Mouse (Mus musculus): ENCODE measurements around the gene Magi1. TPM values are rescaled to one million over a fixed set of nuclear protein-coding genes. Genes with fewer than 3 reads are reported as not detected.
A peak's percentile ranks its signal among the peaks of the same experiment; 100 is the strongest.

Magi1 gene
- total and polyA plus RNA-seq, 3 experiments: 4.1 to 16.5 (median 14.0) TPM

DNA sequence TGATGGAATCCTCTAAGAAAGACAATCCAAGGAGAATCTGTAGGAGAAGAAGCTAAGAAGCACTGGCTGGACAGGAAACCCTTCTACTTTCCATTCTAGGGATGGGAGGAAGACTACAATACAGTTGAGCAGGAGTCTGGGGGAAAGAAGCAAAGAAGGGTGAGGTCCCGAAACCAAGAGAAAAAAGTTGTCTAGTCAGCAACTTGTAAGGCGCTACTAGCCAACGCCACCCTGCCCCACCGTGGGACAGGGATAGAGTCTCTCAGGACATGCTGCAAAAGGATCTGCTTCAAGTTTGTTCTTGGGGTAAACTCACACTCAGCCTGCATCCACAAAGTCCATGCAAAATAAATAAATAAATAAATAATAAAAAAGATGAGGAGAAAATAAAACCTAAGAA is 464.4 kb downstream of the Magi1 start:
- no peak for TF ChIP-seq EP300 (IDR thresholded peaks at IDR 0.05; ENCODE audit: insufficient read depth, low read depth, low read length)
- no peak for TF ChIP-seq CTCF (IDR thresholded peaks at IDR 0.05)
- no peak for TF ChIP-seq POLR2A (IDR thresholded peaks at IDR 0.05; ENCODE audit: insufficient read depth, low read depth, low read length)
- intact Hi-C loops (cut with DNase I): no loop called here
- Histone ChIP-seq H3K27me3 (ENCODE audit: control insufficient read depth, insufficient read depth, low read length) (no peaks in the 10 kb centered on the region), H3K27ac (no peak overlapping the region), H3K4me3 (no peak overlapping the region), H3K4me1 (ENCODE audit: control insufficient read depth, insufficient read depth, low read length) (no peaks in the 10 kb centered on the region; the same call in none of the 2 replicates), H3K79me2 (replicated peaks; ENCODE audit: control insufficient read depth, insufficient read depth, low read length) (no peaks in the 10 kb centered on the region; the same call in 1 of the 2 replicates), H3K36me3 (ENCODE audit: control insufficient read depth, insufficient read depth, low read length) (no peaks in the 10 kb centered on the region), H3K9ac (ENCODE audit: low read depth, low read length) (no peak overlapping the region)
- 94% methylated on average over 4 of the region's 4 CpGs for WGBS
- no peak for DNase-seq

DNA sequence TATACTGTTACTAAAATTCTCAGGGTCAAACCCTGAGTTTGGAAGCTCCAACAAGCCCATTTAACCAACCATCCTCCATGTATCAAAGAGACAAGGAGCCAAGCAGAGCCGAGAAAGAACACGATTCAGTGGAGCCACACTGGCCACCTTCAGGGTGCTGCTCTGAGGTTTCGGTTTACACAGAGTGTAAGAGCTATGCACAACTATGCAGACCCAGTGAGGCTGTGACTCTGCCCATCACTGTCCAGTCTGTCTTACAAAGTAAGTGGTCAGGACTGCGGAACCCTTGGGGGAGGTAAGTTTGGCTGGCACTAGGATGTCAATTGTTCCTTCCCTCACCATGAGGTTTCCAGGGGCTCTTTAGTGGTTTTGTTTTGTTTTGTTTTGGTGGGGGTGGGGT is 465.2 kb downstream of the Magi1 start:
- H3K27ac ChIP-seq: no peak overlapping the region

DNA sequence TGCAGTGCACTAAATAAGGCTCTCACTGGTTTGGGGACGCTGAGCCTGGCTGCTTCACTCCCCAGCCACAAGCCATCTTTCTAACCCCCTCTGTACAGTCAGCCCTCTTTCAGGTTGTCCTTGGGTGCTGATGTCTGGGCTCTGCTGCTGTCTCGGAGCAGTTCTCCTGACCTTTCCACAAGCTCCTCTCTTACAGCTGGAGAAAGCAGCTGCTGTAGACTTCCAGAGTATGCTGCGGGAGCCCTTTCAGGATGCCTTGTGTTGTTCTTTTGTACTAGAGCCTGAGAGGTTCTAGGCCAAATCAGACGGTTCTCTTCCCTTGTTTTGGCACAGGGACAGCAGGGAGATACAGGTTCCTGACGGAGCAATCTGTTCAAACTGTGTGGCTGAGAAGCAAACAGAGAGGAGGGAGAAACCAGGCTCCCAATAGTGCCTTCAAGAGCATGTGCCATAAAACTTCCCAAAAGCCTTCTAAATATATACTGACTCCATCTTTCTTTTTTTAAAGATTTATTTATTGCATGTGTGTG is 478.2 kb downstream of the Magi1 start:
- H3K4me1 ChIP-seq (ENCODE audit: control insufficient read depth, insufficient read depth, low read length): peaks cover 3% of the 10 kb centered on the region
- DNase-seq: no peak
- WGBS: 63% methylated on average over 5 of the region's 5 CpGs
- no peak overlapping the region for H3K9ac ChIP-seq (ENCODE audit: low read depth, low read length)
- no peaks in the 10 kb centered on the region; the same call in 1 of the 2 replicates for H3K79me2 ChIP-seq (replicated peaks; ENCODE audit: control insufficient read depth, insufficient read depth, low read length)
- H3K36me3 ChIP-seq (ENCODE audit: control insufficient read depth, insufficient read depth, low read length): no peaks in the 10 kb centered on the region
- intact Hi-C loops (cut with DNase I): no loop called here
- TF ChIP-seq POLR2A (IDR thresholded peaks at IDR 0.05; ENCODE audit: insufficient read depth, low read depth, low read length): no peak
- TF ChIP-seq CTCF (IDR thresholded peaks at IDR 0.05): no peak
- no peak for TF ChIP-seq EP300 (IDR thresholded peaks at IDR 0.05; ENCODE audit: insufficient read depth, low read depth, low read length)
- no peak overlapping the region for H3K27ac ChIP-seq
- H3K27me3 ChIP-seq (ENCODE audit: control insufficient read depth, insufficient read depth, low read length): no peaks in the 10 kb centered on the region
- no peak overlapping the region for H3K4me3 ChIP-seq

More for the DNA sequence above, 465.2 kb downstream of the Magi1 start:
- TF ChIP-seq CTCF (IDR thresholded peaks at IDR 0.05) (no peak), EP300 (IDR thresholded peaks at IDR 0.05; ENCODE audit: insufficient read depth, low read depth, low read length) (no peak), POLR2A (IDR thresholded peaks at IDR 0.05; ENCODE audit: insufficient read depth, low read depth, low read length) (no peak)
- no peaks in the 10 kb centered on the region for H3K36me3 ChIP-seq (ENCODE audit: control insufficient read depth, insufficient read depth, low read length)
- no peaks in the 10 kb centered on the region; the same call in 1 of the 2 replicates for H3K79me2 ChIP-seq (replicated peaks; ENCODE audit: control insufficient read depth, insufficient read depth, low read length)
- no peaks in the 10 kb centered on the region for H3K27me3 ChIP-seq (ENCODE audit: control insufficient read depth, insufficient read depth, low read length)
- no peak overlapping the region for H3K9ac ChIP-seq (ENCODE audit: low read depth, low read length)
- no peaks in the 10 kb centered on the region; the same call in none of the 2 replicates for H3K4me1 ChIP-seq (ENCODE audit: control insufficient read depth, insufficient read depth, low read length)
- intact Hi-C loops (cut with DNase I): no loop called here
- H3K4me3 ChIP-seq: no peak overlapping the region
- no peak for DNase-seq
- 90% methylated on average over 4 of the region's 4 CpGs for WGBS

DNA sequence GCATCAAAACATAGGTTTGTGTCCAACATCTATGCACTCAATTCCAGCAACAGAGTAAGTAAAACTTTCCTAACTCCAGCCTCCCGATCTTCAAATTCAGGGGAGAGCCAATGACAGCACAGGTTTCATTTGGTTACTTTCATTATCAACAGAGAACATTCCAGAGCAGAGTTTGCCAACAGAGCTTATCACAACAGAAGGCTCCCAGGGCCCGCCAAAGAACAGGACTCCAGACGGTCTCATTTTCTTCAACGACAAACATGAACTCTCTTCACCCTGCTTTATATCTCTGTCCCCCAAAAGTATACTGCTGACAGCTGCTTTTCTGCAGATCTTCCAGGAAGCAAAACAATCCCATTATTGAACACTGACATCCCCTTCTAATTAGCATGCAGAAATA is 481.3 kb downstream of the Magi1 start:
- no peaks in the 10 kb centered on the region for H3K27me3 ChIP-seq (ENCODE audit: control insufficient read depth, insufficient read depth, low read length)
- intact Hi-C loops (cut with DNase I): no loop called here
- no peaks in the 10 kb centered on the region; the same call in 1 of the 2 replicates for H3K79me2 ChIP-seq (replicated peaks; ENCODE audit: control insufficient read depth, insufficient read depth, low read length)
- TF ChIP-seq POLR2A (IDR thresholded peaks at IDR 0.05; ENCODE audit: insufficient read depth, low read depth, low read length): no peak
- no peak for TF ChIP-seq CTCF (IDR thresholded peaks at IDR 0.05)
- TF ChIP-seq EP300 (IDR thresholded peaks at IDR 0.05; ENCODE audit: insufficient read depth, low read depth, low read length): no peak
- no peak overlapping the region for H3K9ac ChIP-seq (ENCODE audit: low read depth, low read length)
- peaks cover 3% of the 10 kb centered on the region for H3K4me1 ChIP-seq (ENCODE audit: control insufficient read depth, insufficient read depth, low read length)
- H3K27ac ChIP-seq: peak overlapping the region; percentile 15; the same call in 1 of the 2 replicates
- 17% methylated on average over 4 of the region's 4 CpGs for WGBS
- DNase-seq: no peak
- H3K4me3 ChIP-seq: peak overlapping the region; percentile 2; the same call in 1 of the 2 replicates
- no peaks in the 10 kb centered on the region for H3K36me3 ChIP-seq (ENCODE audit: control insufficient read depth, insufficient read depth, low read length)

DNA sequence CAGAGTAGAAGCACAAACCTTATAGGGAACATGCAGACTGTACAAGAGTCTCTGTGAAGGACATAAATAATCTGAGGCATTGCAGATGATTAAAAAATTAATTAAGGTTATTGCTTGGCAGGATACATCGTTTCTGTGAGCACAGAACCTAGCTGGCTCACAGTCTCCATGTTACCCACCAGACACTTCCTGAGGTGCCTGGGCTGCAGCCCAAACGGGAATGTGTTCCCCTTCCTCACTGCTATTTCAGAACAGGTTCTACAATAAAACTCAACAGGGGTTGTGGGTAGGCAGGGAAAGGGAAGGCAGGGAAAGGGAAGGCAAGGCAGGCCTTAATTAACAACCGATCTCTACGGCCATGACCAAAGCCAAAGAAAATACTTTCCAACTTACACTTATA is 483.3 kb downstream of the Magi1 start:
- 52% methylated on average over 4 of the region's 4 CpGs for WGBS
- no peak overlapping the region for H3K4me3 ChIP-seq
- DNase-seq: no peak

DNA sequence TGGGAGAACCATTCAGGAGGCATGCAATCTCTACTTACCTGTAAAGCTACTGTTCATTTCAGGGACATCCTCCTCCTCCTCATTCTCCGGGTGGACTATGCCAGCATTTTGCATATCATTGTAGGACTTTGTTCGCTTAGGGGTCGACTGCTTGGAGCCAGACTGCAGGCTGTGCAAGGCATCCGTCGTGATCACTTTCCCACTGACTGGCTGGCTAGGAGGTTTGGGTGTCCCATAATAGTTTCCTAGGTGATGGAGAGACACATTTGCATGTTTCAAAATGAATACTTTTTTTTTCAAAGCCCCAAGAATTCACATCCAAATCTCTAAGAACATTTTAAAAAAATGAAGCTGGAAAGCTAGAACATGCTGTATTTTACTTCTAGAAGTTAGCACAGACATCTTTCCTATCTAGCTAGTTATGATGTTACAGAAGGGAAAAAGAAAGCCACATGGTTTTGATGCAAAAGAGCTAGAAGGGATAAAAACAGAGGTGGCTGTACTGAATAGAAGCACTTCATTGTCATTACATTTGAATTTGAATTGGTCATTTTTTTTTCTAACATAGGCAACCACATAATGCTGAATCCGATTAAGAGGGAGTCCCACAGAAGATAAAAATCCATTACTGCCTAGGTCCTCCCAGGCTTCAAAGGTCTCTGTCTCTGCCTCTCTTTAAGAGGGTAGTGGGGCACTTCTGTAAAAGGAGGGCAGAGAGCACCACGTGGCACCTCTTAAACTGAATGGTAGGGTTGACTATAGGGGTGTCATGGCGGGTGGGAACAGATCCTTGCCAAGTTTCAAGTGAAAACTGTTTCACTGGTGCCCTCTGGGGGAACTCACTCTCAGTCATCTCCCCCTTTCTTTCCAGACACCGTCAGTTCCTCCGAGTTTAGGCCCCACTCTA is 491.2 kb downstream of the Magi1 start:
- H3K27ac ChIP-seq: no peak overlapping the region
- TF ChIP-seq CTCF (IDR thresholded peaks at IDR 0.05): no peak
- TF ChIP-seq EP300 (IDR thresholded peaks at IDR 0.05; ENCODE audit: insufficient read depth, low read depth, low read length): no peak
- TF ChIP-seq POLR2A (IDR thresholded peaks at IDR 0.05; ENCODE audit: insufficient read depth, low read depth, low read length): no peak
- no peaks in the 10 kb centered on the region for H3K27me3 ChIP-seq (ENCODE audit: control insufficient read depth, insufficient read depth, low read length)
- no peaks in the 10 kb centered on the region for H3K4me1 ChIP-seq (ENCODE audit: control insufficient read depth, insufficient read depth, low read length)
- no peak overlapping the region for H3K9ac ChIP-seq (ENCODE audit: low read depth, low read length)
- 84% methylated on average over 10 of the region's 10 CpGs for WGBS
- H3K36me3 ChIP-seq (ENCODE audit: control insufficient read depth, insufficient read depth, low read length): no peaks in the 10 kb centered on the region
- H3K4me3 ChIP-seq: no peak overlapping the region
- DNase-seq: no peak
- intact Hi-C loops (cut with DNase I): no loop called here
- H3K79me2 ChIP-seq (replicated peaks; ENCODE audit: control insufficient read depth, insufficient read depth, low read length): no peaks in the 10 kb centered on the region

More for the DNA sequence above, 483.3 kb downstream of the Magi1 start:
- Histone ChIP-seq H3K9ac (ENCODE audit: low read depth, low read length) (no peak overlapping the region), H3K27me3 (ENCODE audit: control insufficient read depth, insufficient read depth, low read length) (no peaks in the 10 kb centered on the region), H3K79me2 (replicated peaks; ENCODE audit: control insufficient read depth, insufficient read depth, low read length) (no peaks in the 10 kb centered on the region; the same call in 1 of the 2 replicates), H3K36me3 (ENCODE audit: control insufficient read depth, insufficient read depth, low read length) (no peaks in the 10 kb centered on the region), H3K4me1 (ENCODE audit: control insufficient read depth, insufficient read depth, low read length) (peaks cover 3% of the 10 kb centered on the region), H3K27ac (no peak overlapping the region)
- no peak for TF ChIP-seq POLR2A (IDR thresholded peaks at IDR 0.05; ENCODE audit: insufficient read depth, low read depth, low read length)
- intact Hi-C loops (cut with DNase I): no loop called here
